Mouse (Mus musculus) small intestine, adult 2 months (tissue): ENCODE results near the gene Dydc2.

Experiments
- CTCF ChIP-seq: fragments of 200-500 bp; IDR thresholded peaks from 2 replicates; pipeline ENCODE4 v1.5.1; 2012; ENCODE audit warnings: low read depth, mild to moderate bottlenecking, control low read depth, inconsistent platforms, low read length, moderate library complexity, mixed read lengths; ENCODE audit not compliant: insufficient replicate concordance, insufficient read length; ENCODE audit errors: extremely low read depth
- POLR2A ChIP-seq: fragments of 200-500 bp; IDR thresholded peaks from 2 replicates; pipeline ENCODE4 v1.6.1; 2012; ENCODE audit warnings: low read depth, mild to moderate bottlenecking, control low read depth, inconsistent platforms, low read length, moderate library complexity

- TF ChIP-seq CTCF: no peak
- TF ChIP-seq POLR2A: no peak
Observed at GRCm38 (mm10) chr14:41111031-41111668, 42.1 kb upstream of the Dydc2 start.
